Mouse (Mus musculus): ENCODE data around the gene Moap1.

The Moap1 gene

GRCm38 (mm10) chr12:102705216-102705871, 38.1 kb downstream of the Moap1 start:
- DNase-seq = peak; percentile 75 to 77

DNA sequence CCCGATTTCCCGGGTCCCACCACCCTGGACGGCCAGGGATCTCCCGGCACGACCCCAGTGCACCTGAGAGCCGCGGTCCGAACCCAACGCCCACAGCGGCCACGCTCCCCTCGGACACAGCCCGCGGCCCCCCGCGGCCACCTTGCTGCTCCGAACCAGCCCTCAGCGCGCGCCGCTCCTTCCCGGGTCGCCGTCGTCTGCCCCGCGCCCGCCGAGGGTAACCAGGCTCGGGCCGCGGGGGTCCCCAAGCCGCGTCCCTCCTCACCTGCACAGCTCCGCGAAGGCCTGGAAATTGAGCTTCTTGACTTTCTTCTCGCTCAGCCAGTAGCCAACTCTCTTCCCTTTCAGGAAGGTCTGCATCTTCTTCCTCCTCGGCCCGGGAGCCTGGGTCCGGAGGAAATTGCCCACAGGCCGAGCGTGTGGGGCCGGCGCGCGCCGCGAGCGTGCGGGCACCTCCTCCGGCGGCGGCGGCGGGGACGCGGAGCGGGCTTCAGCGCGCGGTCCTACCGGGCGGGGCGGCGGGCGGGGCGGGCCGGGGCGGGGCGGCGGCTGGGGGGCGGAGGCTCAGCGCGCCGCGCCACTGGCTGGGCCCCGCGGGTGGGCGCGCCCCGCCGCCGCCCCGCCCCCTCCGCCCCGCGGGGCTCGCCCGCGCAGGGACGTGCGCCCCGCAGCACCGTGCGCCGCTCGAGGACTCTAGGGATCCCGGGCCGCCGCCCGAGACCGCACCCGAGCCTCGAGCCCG, 38.8 kb downstream of the Moap1 start, which contains the start of gene Itpk1:
Gene Itpk1 (minus strand): TSS at position 474 of the 742 bp plus-strand sequence.
- peak in 1 of 2 experiments; percentile 40 for DNase-seq

DNA sequence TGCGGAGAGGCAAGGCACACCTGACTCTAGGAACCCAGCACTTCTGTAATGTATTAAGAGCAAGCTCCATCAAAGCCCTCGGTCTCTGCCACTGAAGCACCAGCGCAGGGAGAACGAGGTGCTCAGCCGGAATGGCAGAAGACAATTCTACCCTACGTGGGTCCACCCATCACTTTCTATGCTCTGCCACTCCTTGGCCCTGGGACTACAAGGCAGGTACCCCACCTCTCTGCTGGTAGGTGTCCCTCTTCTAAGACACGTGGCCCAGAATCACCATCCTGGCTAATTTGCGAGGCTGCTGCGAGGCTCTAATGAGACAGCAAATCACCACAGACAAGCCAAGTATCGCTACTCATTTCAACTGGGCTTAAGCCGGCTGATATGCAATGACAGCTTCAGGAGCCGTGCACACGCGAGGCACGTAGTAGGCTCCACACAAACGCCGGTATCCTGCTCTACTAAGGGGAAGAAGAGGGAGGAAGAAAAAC, 39.5 kb downstream of the Moap1 start:
- DNase-seq = no peak

GRCm38 (mm10) chr12:102703441-102703840, 40.0 kb downstream of the Moap1 start:
- DNase-seq = no peak

DNA sequence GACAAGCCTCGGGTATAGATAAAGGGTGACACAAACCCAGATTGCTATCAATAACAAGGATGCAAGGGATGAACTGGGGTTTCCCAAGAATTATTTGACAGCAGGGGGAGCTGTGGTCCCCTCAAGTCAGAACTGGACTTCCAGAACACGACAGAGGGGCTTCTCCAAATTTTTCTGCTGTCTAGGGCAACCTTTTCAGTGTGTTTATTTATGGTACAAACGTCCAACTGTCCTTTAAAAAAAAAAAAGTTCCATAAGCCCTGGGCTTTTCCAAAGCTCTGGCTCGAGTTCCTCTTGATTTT, 40.4 kb downstream of the Moap1 start:
- DNase-seq = no peak

GRCm38 (mm10) chr12:102702356-102703110, 40.9 kb downstream of the Moap1 start:
- peak; percentile 60 to 81 for DNase-seq

GRCm38 (mm10) chr12:102701691-102702207, 41.7 kb downstream of the Moap1 start:
- DNase-seq = no peak

GRCm38 (mm10) chr12:102700453-102700852, 43.0 kb downstream of the Moap1 start:
- DNase-seq = no peak

DNA sequence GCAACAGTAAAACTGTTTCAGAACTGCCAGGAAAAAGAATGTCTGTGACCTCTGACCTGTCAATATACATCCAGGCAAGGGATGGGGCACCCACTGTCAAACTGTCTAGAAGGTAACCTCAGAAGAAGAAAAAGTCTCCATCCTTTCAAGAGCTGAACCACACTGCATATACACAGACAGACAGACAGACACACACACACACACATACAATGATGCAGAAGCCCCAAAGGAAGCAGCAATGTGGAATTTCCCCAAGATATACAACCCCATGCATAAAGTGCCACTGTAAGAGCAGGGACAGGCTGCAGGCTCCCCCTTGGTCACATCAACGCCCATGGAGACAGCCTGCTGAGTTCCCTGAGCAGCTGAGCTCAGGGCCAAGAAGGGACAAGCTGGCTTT, 44.3 kb downstream of the Moap1 start:
- DNase-seq = no peak

DNA sequence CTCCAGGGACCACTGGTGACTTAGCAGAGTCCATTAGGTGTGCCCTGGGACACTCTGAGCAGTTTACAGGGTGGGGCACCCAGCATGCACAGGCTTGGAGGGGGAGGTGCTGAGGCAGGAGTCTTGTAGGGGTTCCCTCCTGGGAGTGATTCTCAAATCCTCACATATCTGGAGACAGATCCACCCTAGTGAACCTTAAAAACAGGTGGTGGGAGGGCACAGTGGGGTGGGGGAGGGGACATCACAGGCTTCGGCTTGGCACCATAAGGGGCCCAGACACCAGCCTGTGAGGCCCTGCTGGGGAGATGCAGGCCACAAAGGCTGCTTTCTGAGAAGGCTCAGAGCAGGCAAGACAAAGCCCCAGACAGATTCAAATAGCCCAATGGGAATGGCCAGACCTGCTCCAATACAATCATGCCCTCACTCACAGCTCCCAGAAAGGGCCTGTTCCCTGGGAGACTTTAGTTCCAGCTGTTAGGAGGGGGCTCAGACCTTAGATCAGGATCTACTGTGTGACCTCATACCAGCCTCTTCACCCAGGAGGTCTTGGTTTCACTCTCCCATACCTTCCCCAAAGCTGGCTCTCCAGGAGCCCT, 45.3 kb downstream of the Moap1 start:
- DNase-seq = no peak

DNA sequence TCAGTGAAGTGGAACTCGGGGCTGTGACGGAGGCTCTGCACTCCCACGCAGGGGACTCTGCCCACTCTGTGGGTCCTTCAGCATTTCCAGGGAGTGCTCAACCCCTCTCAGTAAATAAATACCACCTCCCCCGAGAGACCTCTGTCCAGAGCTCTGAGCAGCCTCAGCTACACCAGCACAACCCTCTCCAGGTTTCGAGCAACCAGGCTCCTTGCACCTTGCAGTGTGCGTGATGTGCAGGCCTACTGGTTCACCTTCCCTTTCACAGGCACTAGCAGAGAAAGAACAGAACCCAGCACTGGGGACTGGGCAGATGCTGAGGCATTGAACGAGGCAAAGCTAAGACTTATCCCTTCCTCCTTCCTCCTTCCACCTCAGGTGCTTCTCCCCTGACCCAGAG, 46.1 kb downstream of the Moap1 start:
- DNase-seq = no peak

- DNase-seq = no peak
Observed at GRCm38 (mm10) chr12:102696635-102697354, 46.7 kb downstream of the Moap1 start.

DNA sequence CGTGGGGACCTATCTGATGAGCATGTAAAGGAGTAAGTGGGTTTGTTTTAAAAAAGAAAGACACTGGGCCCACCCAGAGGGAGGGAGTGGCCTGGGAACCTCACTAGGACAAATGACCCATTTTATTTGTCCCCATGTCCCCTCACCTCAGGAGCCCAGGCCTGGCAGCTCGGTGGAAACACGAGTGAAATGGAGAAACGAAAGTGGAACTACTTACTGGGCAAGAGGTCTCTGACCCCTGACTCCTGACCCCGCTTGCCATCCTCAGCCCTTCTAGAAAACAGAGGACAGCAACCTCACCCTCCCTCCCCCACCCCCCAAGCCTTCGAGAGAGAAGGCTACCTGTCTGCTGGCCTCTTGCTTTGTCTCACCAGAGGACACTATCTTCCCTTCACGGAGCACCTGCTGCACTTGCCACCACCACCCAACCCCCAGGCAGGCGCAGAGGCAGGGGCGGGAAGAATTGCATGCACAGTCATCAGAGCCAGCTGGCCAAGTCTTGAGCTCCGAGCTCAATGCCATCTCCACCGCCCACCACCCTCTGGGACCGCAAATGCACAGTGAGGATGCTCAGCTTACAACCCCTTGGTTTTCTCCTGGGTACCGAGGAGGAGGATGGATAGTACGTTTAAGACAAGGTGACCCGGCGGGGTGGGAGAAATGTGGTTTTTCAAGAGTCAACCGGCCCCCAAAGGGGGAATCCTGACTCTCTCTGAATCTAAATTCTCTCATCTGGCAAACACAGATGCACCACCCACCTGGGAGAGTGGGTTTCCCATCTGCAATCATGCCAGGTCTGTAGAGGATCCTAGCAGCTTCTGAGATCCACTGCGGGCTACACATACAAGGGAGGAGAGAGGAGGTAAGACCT, 47.9 kb downstream of the Moap1 start:
- DNase-seq = no peak

Measured in kidney, adult 8-10 months (tissue).